Mouse (Mus musculus) telencephalon, adult 2 months (tissue): ENCODE results near the gene Dusp3.

ENCODE experiments used
- DNase-seq: peaks from one replicate; pipeline ENCODE4 v3.0.0-alpha.2; 2011; ENCODE audit warnings: low read depth, low spot score

The Dusp3 gene

DNA sequence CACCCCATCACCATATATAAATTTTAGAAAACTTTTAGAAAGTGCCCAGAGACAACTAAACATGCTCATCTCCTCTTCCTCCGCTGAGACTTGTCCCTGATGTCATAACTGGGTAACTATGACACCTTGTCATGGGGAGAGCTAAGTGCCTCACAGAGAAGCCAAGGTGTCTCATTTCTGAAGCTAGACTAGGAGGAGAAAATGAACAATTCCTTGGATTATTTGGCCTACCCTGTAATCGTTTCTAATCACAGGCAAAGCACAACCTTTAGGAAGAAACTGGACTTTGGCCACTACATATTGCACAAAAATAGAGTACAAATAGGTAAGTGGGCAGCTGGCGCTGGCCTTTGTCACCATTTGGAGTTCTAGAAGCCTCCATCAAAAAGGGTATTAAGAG lies at the start of gene Dusp3:
TSS of gene Dusp3 (minus strand) at position 101 of the 400 bp plus-strand sequence.
- no peak for DNase-seq

DNA sequence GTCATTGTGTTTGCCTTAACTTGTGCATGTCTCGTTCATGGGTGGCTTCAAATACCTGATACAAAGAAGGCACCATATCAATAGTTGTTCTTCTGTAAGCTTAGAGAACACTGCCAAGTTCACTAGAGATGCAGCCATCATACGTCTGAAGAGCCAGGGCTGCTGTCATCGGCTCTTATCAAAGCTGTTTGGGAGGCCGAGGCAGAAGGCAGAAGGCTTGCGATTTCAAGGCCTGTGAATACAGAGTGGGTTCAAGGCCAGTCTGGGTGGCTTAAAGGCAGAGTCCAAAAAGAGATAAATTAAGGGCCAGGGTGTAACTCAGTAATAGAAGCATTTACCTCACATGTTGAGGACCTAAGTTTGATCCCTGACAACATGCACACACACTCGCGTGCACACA lies 49.5 kb upstream of the Dusp3 start:
- no peak for DNase-seq

GRCm38 (mm10) chr11:102035456-102035960 lies 48.7 kb upstream of the Dusp3 start:
- DNase-seq = no peak

DNA sequence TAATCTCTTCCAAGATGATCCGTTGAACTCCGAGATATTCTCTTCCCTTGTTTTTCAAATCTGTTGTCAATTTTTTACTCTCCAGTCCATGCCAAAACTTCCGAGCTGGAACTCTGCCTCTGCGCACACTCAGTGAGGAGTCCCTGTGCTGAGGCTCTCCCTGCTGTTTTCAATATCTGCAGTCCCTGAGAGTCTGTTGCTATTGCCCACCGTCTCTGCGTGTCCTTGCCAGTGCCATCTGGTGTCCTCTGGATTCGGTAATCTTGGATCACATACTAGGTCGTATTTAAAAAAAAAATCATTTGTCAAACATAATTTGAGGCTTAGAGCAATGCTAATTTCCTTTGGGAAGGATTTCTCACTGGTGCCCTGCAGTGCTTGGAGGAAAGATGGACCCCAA lies 48.1 kb upstream of the Dusp3 start:
- DNase-seq = no peak

DNA sequence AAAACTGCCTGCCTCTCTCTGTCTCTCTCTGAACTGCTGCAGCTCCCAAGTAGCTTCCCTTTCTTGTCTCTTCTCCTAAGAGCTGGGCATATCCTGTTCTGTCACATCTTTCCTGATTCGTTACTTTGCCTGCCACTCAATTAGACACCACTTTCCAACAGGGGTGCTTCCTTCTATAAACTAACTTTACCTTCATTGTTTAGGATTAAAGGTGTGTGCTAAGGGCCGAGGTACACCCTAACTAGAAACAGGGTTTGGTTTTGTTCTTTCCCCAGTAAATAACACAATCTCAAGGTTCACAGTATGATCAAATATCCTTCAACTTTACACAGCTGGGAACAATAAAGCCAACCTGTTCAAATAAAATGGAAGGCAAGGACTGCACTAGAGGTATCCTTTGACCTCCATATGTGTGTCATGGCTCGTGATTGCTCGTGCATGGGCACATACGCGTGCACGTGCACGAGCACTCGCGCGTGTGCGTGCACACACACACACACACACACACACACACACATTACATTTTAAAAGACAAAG lies 46.3 kb upstream of the Dusp3 start:
- no peak for DNase-seq

DNA sequence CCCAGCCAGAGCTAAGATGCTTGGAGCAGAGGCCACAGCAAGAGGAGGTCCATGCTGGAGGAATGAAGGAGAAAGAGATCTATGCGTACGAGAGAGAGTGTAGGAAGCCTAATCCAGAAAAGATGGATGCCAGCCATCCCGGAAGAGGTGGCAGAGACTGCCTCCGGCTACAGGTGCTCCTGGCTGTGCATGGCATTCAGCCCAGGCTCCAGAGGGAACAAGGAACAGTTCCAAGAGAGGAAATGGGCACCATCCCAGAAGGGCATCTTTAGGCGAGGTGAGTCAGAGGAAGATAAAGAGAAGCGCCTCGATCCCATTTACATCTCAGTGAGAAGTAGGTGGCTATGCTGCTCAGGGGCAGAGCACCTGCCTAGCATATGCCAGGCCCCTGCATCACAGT lies 44.3 kb upstream of the Dusp3 start:
- peak; percentile 52 for DNase-seq

- DNase-seq = no peak
Measured at GRCm38 (mm10) chr11:102029966-102030365, 43.2 kb upstream of the Dusp3 start.

GRCm38 (mm10) chr11:102029304-102029703 lies 42.5 kb upstream of the Dusp3 start:
- no peak for DNase-seq

DNA sequence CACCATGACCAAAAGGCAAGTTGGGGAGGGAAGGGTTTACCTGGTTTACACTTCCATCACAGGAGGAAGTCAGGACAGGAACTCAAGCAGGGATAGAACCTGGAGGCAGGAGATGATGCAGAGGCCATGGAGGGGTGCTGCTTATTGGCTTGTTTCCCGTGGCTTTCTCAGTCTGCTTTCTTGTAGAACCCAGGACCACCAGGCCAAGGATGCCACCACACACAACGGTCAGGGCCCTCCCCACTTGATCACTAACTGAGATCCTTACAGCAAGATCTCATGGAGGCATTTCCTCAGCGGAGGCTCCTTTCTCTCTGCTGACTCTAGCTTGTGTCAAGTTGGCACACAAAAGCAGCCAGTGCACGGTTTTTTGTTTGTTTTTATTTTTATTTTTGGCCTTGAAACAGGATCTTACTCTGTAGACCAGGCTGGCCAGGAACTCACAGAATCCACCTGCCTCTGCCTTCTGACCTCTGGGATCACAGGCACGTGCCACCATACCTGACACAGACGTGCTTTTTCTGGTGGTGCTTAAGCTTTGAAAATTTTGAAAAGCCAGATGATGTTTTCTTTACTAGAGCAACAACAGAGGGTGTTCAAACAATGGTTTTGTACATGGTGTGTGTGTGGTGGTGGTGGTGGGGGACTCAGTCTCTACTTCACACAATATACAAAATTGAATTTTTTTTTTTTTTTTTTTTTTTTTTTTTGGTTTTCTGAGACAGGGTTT lies 41.4 kb upstream of the Dusp3 start, which contains the start of gene Mpp3:
TSS of gene Mpp3 (minus strand) at position 375 of the 730 bp plus-strand sequence.
- DNase-seq = no peak

- DNase-seq = no peak
Measured at GRCm38 (mm10) chr11:102027361-102028017, 40.7 kb upstream of the Dusp3 start.

GRCm38 (mm10) chr11:102026694-102027360 lies 40.0 kb upstream of the Dusp3 start:
- no peak for DNase-seq

- DNase-seq = no peak
Measured at GRCm38 (mm10) chr11:102025991-102026660, 39.3 kb upstream of the Dusp3 start.

DNA sequence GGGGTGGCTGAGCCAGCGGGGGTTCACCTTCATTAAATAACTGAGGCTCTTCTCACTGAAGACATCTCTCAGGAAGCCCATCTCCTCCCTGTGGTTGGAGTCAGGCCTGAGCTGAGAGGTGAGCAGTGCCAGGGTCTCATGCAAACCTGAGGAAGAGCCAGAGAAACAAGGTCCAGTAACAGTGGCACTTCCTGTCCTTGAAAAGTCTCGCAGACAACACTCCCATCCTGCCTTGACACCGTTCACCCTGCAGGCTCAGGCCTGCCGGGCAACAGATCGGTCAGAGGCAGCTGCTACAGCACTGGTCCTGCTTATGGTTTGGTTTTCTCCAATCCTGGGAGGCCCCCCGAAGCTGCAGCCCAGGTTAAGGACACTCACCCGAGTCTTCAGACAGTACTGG lies 38.5 kb upstream of the Dusp3 start:
- DNase-seq = no peak

DNA sequence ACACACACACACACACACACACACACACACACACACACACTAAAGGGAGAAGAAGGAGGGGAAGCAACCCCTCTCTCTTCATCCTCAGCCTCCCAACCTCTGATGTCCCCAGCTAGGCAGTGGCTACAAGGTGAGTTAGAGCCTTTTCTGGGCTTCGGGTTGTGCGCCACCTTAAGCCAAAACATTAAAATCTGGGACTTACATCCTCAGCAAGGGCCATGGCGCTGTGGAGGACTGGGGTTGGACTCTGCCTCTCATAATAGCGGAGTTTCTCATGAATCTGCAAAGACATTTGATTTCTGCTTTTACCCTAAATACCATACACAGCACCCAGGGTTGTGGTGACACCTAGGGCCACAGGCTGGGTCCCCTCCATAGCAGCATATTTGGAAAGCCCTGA lies 38.1 kb upstream of the Dusp3 start:
- DNase-seq = no peak

DNA sequence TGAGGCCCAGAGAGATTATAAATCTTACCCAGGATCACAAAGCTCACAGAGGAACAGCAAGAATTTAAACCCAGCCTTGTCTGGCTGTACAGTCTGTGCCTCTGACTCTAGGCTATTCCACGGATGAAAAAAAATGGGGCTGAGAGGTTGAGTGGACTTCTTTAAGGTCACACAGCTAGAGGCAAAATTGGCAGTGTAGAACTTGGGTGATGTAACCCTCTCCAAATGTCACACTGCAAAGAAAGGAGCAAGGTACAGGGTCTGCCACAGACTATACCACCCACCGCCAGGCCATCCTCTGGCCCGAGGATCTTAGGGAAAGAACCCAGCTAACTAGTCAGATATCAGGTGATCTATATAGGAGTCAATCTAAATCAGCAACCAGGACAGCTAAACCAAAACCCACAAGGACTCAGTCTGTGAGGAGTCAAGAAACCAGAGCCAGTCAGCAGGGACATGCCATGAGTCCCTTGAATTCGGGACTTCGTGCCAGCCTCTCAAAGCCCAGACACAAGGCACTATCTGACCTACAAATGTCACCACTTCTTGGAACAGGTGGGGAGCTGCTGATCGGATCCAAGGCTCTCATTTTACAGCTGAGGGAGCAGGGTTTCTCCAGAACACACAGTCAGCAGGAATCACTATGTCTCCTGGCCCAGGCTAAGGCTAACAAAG lies 37.4 kb upstream of the Dusp3 start:
- no peak for DNase-seq

DNA sequence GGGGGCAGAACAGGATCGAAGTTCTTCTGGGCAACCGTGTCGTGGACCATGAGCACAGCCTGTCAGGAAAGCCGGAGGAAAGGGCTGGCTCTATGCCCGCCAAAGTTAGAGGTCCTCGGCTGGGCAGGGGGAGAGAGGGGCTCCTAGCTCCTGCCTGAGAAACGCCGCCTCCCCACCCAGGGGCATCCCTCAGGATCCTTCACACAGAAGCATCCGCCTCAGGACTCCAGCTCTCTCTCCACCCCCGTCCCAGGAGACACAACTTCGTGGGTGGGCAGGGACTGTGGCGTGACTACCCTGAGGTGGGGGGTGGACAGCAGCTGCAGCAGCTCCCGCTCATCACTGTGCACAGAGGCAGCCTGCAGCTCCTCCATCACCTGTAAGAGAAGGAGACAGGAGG lies 36.6 kb upstream of the Dusp3 start:
- no peak for DNase-seq

- DNase-seq = no peak
Measured at GRCm38 (mm10) chr11:102021196-102021595, 34.4 kb upstream of the Dusp3 start.

DNA sequence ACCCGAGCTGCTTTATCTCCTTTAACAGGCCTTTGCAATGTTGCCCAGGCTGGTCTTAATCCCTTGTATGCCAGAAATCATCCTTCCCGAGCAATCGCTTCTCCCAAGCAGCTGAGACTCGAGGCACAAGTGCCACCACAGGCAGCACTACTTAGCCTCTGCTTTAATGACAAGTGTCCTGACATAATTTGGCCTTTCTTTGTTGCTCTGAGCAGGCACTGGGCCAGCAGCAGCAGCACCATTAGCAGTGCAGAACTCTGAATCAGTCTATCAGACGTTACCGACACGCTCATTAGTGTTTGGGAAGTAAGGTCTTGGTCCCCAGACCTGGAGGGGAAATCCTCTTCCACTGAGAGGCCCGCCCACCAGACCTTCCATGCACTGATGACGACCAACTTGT lies 32.9 kb upstream of the Dusp3 start:
- DNase-seq = no peak

DNA sequence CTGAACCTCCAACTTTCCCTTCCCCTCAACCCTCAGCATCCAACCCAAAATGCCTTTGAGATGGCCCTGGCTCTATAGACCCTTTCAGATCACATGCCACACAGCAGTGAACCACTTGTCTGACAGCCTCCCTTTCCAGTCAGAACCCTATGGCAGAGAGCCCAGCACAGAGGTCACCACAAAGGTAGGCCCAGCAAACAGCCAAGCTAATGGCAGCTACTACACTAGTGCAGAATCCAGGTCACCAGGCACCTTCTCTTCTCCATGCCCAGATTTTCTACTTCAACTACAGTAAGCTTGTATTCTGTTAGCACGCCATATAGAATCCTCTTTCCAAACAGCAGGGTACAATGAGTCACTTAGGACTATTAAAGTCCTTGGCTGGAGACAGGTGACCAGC lies 29.3 kb upstream of the Dusp3 start:
- DNase-seq = no peak

DNA sequence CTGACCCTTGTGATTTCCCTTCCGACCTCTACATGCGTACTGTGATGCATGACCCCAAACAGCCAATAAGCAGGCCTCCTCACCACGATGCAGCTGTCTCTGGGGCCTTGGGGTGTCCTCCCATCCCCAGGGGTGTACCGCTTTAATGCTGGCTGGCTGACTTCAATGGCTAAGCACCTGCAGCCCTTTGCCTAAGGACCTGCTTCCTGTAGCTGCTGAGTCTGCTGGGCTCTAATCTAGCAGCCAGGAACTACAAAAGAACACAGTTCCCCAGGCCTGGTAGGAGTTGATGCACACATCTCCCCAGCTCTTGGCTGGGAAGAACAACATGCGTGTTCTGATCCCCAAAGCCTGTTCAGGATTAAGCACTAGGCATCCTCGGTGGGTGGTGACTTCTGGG lies 28.7 kb upstream of the Dusp3 start:
- DNase-seq = no peak

DNA sequence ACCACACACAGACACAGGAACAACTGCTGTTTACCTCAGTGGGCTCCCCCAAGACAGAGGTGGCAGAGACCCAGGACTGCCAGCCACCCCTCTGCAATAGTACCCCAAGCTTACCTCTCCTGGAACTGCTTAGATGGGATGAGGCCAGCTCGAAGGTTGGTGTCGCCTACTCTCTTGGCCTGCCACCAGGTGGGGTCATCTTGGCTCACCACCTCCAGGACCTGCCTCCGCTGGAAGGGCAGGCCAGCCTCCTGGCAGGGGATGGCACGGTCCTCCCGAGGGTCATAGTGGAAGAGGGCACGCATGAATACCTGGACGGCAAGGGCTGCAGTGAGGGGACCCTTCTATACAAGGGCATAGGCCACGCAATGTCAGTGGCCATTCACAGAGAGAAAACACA lies 26.4 kb upstream of the Dusp3 start:
- DNase-seq = no peak
